Comparison of ENCODE assay signal across 27 mouse cellular contexts in the genomic region with DNA sequence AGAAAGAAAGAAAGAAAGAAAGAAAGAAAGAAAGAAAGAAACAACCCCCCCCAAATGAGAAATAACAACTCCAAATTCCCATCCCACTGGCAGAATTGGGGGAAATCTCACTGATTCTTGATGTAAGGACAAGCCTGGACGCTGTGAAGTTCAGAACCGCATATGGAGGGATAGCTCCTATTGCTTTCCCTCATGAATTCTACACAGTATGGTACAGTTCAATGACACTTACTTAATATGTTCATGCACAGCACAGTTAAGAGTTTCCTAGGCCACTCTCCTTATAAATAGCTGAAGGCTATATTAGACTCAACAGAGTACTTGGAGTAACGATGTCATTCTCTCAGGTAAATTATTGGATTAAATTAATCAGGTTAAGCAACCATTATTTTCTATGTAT.
DNase-seq lines count a peak whose midpoint lies in the region; ATAC-seq and TF ChIP-seq lines count a peak whose summit lies in the region.
"Had no signal": no experiment of that assay in that cellular context is flagged by ENCODE, and none has a peak within 500 bp of the region (broad histone marks: within the 10 kb centered on the region; RNA-seq: fewer than 3 reads in every experiment).

No protein-coding gene starts in this region.

- no peak for ATAC-seq in embryonic facial prominence, embryonic 11.5 days (replicated peaks; ENCODE audit: insufficient number of reproducible peaks, low FRiP score, low TSS enrichment, low read depth)
- ATAC-seq in lung, postnatal 0 days = no peak
- ATAC-seq: activated CD4-positive, CD25-positive, alpha-beta regulatory T cell, adult 4 months; CD4-positive, CD25-positive, alpha-beta regulatory T cell, adult 4 months; forebrain, embryonic 14.5 days; forebrain, postnatal 0 days; intestine, postnatal 0 days; Patski had no signal

- no peak overlapping the region for H3K27ac ChIP-seq in embryonic facial prominence, embryonic 11.5 days (replicated peaks; ENCODE audit: low read depth, low read length)
- H3K27ac ChIP-seq in embryonic facial prominence, embryonic 10.5 days (replicated peaks) = no peak overlapping the region
- no peak overlapping the region for H3K27ac ChIP-seq in lung, postnatal 0 days (ENCODE audit: low read length)
- H3K27ac ChIP-seq: embryonic facial prominence, embryonic 15.5 days; heart, adult 2 months; heart, embryonic 10.5 days; heart, embryonic 13.5 days; hindbrain, embryonic 14.5 days had no signal

- no peaks in the 10 kb centered on the region for H3K9me3 ChIP-seq in embryonic facial prominence, embryonic 11.5 days (replicated peaks; ENCODE audit: control insufficient read depth, low read length)
- no peaks in the 10 kb centered on the region for H3K9me3 ChIP-seq in embryonic facial prominence, embryonic 10.5 days
- H3K9me3 ChIP-seq in lung, postnatal 0 days (ENCODE audit: low read length) = no peaks in the 10 kb centered on the region
- H3K9me3 ChIP-seq: embryonic facial prominence, embryonic 15.5 days; heart, embryonic 10.5 days; heart, embryonic 13.5 days had no signal

- whole genome bisulfite sequencing in embryonic facial prominence, embryonic 11.5 days = 73% methylated on average over 3 of the region's 3 CpGs
- 77% methylated on average over 3 of the region's 3 CpGs for WGBS in embryonic facial prominence, embryonic 10.5 days
- 66% methylated on average over 3 of the region's 3 CpGs for WGBS in lung, postnatal 0 days
- WGBS in lung, adult 2 months = 63% methylated on average over 3 of the region's 3 CpGs

- H3K4me3 ChIP-seq in embryonic facial prominence, embryonic 11.5 days (ENCODE audit: low read depth, low read length) = no peak overlapping the region
- H3K4me3 ChIP-seq in embryonic facial prominence, embryonic 10.5 days = no peak overlapping the region
- H3K4me3 ChIP-seq in lung, postnatal 0 days (ENCODE audit: low read depth, low read length) = no peak overlapping the region
- no peak overlapping the region for H3K4me3 ChIP-seq in lung, adult 2 months (replicated peaks; ENCODE audit: extremely low read depth, low read depth, low read length)
- H3K4me3 ChIP-seq: embryonic facial prominence, embryonic 15.5 days; heart, adult 2 months; heart, embryonic 10.5 days; heart, embryonic 13.5 days had no signal

- no peak for TF ChIP-seq POLR2A in lung, adult 2 months (IDR thresholded peaks at IDR 0.05; ENCODE audit: borderline replicate concordance, extremely low read depth, low read depth, low read length)

- TF ChIP-seq CTCF in lung, postnatal 0 days (IDR thresholded peaks at IDR 0.05) = no peak
- no peak for TF ChIP-seq CTCF in lung, adult 2 months (IDR thresholded peaks at IDR 0.05; ENCODE audit: insufficient read depth, low read length)

- no peaks in the 10 kb centered on the region for H3K27me3 ChIP-seq in embryonic facial prominence, embryonic 11.5 days (ENCODE audit: control insufficient read depth, insufficient read depth, low read length)
- no peaks in the 10 kb centered on the region for H3K27me3 ChIP-seq in embryonic facial prominence, embryonic 10.5 days (replicated peaks; ENCODE audit: low read depth, poor library complexity, severe bottlenecking)
- H3K27me3 ChIP-seq in lung, postnatal 0 days (replicated peaks; ENCODE audit: insufficient read depth, low read length) = no peaks in the 10 kb centered on the region
- H3K27me3 ChIP-seq: embryonic facial prominence, embryonic 15.5 days; heart, embryonic 13.5 days; Patski had no signal

- TF ChIP-seq EP300 in lung, postnatal 0 days (IDR thresholded peaks at IDR 0.05) = no peak

- H3K4me2 ChIP-seq in embryonic facial prominence, embryonic 11.5 days (ENCODE audit: low read depth, low read length) = no peak overlapping the region
- no peak overlapping the region for H3K4me2 ChIP-seq in lung, postnatal 0 days (replicated peaks; ENCODE audit: low read depth, low read length)
- H3K4me2 ChIP-seq: embryonic facial prominence, embryonic 15.5 days; heart, embryonic 13.5 days; hindbrain, embryonic 14.5 days had no signal

- no peak overlapping the region for H3K9ac ChIP-seq in embryonic facial prominence, embryonic 11.5 days (replicated peaks; ENCODE audit: low read length)
- H3K9ac ChIP-seq in lung, postnatal 0 days (replicated peaks; ENCODE audit: low read depth) = no peak overlapping the region
- H3K9ac ChIP-seq: embryonic facial prominence, embryonic 15.5 days; forebrain, postnatal 0 days; heart, embryonic 13.5 days; hindbrain, embryonic 14.5 days had no signal

- peak; percentile 39 for DNase-seq in embryonic facial prominence, embryonic 11.5 days (ENCODE audit: low spot score)
- DNase-seq in embryonic facial prominence, embryonic 10.5 days (ENCODE audit: low spot score) = no peak
- peak; percentile 35 for DNase-seq in lung, postnatal 0 days (ENCODE audit: low spot score)
- DNase-seq in lung, adult 2 months = no peak
- peak; percentile 9 for DNase-seq in R1 (ENCODE audit: low read depth, low spot score)
- no peak for DNase-seq in spleen, postnatal 36 days (ENCODE audit: low spot score in 2 of 2)
- no peak for DNase-seq in gastrocnemius, postnatal 25 days
- DNase-seq: adrenal gland, adult 8-10 months; adrenal gland, postnatal 36 days; cerebellum, adult 18-20 months; cerebellum, adult 9-10 months; cerebellum, postnatal 14 days; forebrain, postnatal 0 days; gastrocnemius, postnatal 36 days; heart, adult 2 months; heart, postnatal 14 days; heart, postnatal 4 days; kidney, adult 2 months had no signal

- no peaks in the 10 kb centered on the region for H3K4me1 ChIP-seq in embryonic facial prominence, embryonic 11.5 days (ENCODE audit: control insufficient read depth, insufficient read depth, low read length)
- H3K4me1 ChIP-seq in embryonic facial prominence, embryonic 10.5 days = no peaks in the 10 kb centered on the region
- H3K4me1 ChIP-seq in lung, postnatal 0 days (ENCODE audit: insufficient read depth, low read depth, low read length) = no peaks in the 10 kb centered on the region
- H3K4me1 ChIP-seq in lung, adult 2 months (ENCODE audit: control insufficient read depth, insufficient read depth, low read length) = no peaks in the 10 kb centered on the region
- H3K4me1 ChIP-seq: embryonic facial prominence, embryonic 15.5 days; heart, embryonic 10.5 days; heart, embryonic 13.5 days had no signal

- no peaks in the 10 kb centered on the region for H3K36me3 ChIP-seq in embryonic facial prominence, embryonic 11.5 days (replicated peaks; ENCODE audit: control insufficient read depth, insufficient read depth, low read depth, low read length)
- H3K36me3 ChIP-seq in embryonic facial prominence, embryonic 10.5 days (replicated peaks) = no peaks in the 10 kb centered on the region
- H3K36me3 ChIP-seq in lung, postnatal 0 days (ENCODE audit: insufficient read depth, low read length) = no peaks in the 10 kb centered on the region
- H3K36me3 ChIP-seq: embryonic facial prominence, embryonic 15.5 days; heart, embryonic 10.5 days; heart, embryonic 13.5 days had no signal

Comparison
In these comparisons a context has a peak if more than half of its experiments do, and no peak if none do; other contexts are left out.
1. DNase-seq: peak in embryonic facial prominence, embryonic 11.5 days (single experiment), lung, postnatal 0 days (single experiment) and R1 (single experiment); none in embryonic facial prominence, embryonic 10.5 days (single experiment), lung, adult 2 months (single experiment), spleen, postnatal 36 days (0 of 2) and gastrocnemius, postnatal 25 days (single experiment).